Mouse (Mus musculus) liver, embryonic 12.5 days (tissue): ENCODE results near the gene Rapgef4. TPM values are rescaled to one million over a fixed set of nuclear protein-coding genes. Genes with fewer than 3 reads are reported as not detected.

Experiments used
- ATAC-seq: fragments of 200-750 bp; cut with Nextera tagmentation; 2 replicates; pipeline ENCODE4 v1.8.0; 2017; ENCODE audit warnings: moderate number of reproducible peaks, mild to moderate bottlenecking, moderate library complexity
- H3K27ac ChIP-seq: fragments of 300-500 bp; sonication (generic); 2 replicates; pipeline ENCODE4 v1.5.1; 2016; ENCODE audit warnings: mild to moderate bottlenecking
- H3K27me3 ChIP-seq: fragments of 300-500 bp; sonication (generic); replicated peaks from 2 replicates; pipeline ENCODE4 v1.6.1; 2016; ENCODE audit warnings: mild to moderate bottlenecking, moderate library complexity
- H3K36me3 ChIP-seq: fragments of 300-500 bp; sonication (generic); 2 replicates; pipeline ENCODE4 v1.6.1; 2016; ENCODE audit warnings: mild to moderate bottlenecking, moderate library complexity
- H3K4me1 ChIP-seq: fragments of 300-500 bp; sonication (generic); 2 replicates; pipeline ENCODE4 v1.6.1; 2016
- H3K4me2 ChIP-seq: fragments of 300-500 bp; sonication (generic); 2 replicates; pipeline ENCODE4 v1.6.1; 2016; ENCODE audit warnings: mild to moderate bottlenecking, moderate library complexity
- H3K4me3 ChIP-seq: fragments of 300-500 bp; sonication (generic); 2 replicates; pipeline ENCODE4 v1.5.1; 2016; ENCODE audit warnings: mild to moderate bottlenecking, moderate library complexity
- H3K9ac ChIP-seq: fragments of 300-500 bp; sonication (generic); 2 replicates; pipeline ENCODE4 v1.6.1; 2016; ENCODE audit warnings: mild to moderate bottlenecking, moderate library complexity
- H3K9me3 ChIP-seq: fragments of 300-500 bp; sonication (generic); replicated peaks from 2 replicates; pipeline ENCODE4 v1.6.1; 2016; ENCODE audit warnings: mild to moderate bottlenecking, moderate library complexity
- WGBS: fragments of 180-500 bp; shearing (Covaris S2); methylation state at CpG from one replicate; pipeline ENCODE4 v1.1.7; 2016; ENCODE audit not compliant: insufficient replicate concordance; 5-methylcytosine and 5-hydroxymethylcytosine counted together
- polyA plus RNA-seq: library from polyadenylated mRNA; unstranded; fragments of >200 nt; fragmentation: Nextera tagmentation; extraction: Ambion mirVana; gene quantifications from 2 replicates; pipeline ENCODE4 v1.2.1, GENCODE M21; 2016

Gene Rapgef4
- polyA plus RNA-seq, 1 experiment from 2014 or later = 3.6 TPM

DNA sequence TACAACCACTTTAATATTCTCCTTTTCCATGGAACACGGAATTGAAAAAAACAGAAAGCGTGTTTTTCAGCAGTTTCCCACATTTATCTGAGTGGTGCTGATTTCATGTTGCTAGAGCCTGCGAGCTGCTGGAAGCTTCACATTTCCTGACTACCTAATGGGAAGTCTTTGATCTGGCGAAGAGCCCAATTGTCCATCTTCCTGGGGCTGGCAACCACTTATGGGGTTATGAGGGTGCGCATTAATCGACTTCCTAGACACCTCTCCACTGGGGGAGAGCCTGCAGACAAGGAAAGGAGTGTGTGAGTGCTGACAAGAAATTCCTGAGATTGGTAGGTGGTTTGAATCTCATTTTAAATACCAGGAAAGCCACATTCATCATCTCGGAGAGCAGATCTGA lies 135.1 kb downstream of the Rapgef4 start:
- Histone ChIP-seq H3K36me3 (no peaks in the 10 kb centered on the region), H3K9ac (no peak overlapping the region), H3K4me2 (no peak overlapping the region), H3K4me1 (no peaks in the 10 kb centered on the region), H3K27me3 (no peaks in the 10 kb centered on the region), H3K9me3 (no peaks in the 10 kb centered on the region), H3K27ac (no peak overlapping the region), H3K4me3 (no peak overlapping the region)
- ATAC-seq = no peak
- 62% methylated on average over 7 of the region's 7 CpGs for WGBS

DNA sequence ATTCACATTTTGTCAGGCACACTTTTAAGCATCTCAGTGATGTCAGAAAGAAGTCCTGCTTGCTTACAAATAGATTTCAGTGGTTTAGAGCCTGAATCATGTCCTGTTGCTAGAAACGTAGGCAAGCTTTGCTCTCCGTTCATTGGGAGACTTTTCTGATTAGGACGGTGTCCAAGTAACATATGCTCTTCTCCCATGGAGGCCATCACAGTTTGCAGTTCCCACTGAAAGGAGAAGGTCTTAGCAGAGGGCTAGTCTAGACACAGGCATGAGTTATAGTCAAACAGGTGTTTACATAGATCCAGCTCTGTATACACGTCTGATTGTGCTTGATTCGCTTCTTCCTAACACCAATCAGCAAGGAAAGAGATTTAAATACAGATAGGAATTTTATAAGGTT lies 135.7 kb downstream of the Rapgef4 start:
- H3K4me1 ChIP-seq = no peaks in the 10 kb centered on the region
- no peak overlapping the region for H3K4me2 ChIP-seq
- H3K9me3 ChIP-seq = no peaks in the 10 kb centered on the region
- H3K27ac ChIP-seq = no peak overlapping the region
- H3K27me3 ChIP-seq = no peaks in the 10 kb centered on the region
- no peak for ATAC-seq
- 59% methylated on average over 5 of the region's 5 CpGs for WGBS
- H3K4me3 ChIP-seq = no peak overlapping the region
- no peak overlapping the region for H3K9ac ChIP-seq
- H3K36me3 ChIP-seq = no peaks in the 10 kb centered on the region

DNA sequence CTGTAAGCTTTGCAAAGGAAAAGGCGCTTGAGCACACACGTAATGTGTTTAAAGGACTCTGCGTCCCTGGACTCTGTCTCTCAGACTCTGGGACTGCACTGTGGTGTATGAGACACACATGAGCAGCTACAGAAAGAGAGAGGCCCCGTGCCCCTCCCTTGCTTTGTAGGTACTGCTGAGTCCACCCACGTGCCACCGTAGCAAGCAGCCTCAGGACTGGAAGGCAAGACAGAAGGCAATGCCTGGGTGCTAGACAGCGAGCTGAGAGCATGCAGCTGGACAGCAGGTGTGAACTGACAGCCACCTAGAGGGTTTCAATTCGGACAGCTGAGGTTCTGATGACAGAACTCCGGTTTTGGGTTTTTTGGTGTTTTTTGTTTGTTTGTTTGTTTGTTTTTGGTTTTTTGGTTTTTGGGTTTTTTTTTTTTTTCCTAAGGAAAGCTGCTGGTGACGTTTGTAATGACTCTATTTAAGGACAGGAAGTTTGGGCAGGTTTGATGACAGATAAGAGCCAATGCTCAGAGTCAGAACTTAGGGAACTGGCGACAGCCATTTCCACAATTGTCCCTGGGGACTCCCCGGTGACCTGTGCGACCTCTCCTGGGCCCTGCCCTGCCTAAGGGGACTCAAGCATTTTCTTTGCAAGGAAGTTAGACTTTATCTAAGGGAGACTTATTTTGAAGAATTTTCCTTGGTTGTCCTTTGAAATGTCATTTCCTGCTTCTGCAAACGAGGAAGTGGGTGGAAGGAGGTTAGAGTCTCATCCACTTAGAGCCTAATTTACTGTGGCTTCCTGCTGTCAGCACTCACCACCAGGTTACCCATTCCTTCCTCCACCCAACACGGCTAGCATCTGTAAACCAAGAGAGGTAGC lies 136.3 kb downstream of the Rapgef4 start:
- WGBS = 27% methylated on average over 15 of the region's 15 CpGs
- ATAC-seq = no peak

DNA sequence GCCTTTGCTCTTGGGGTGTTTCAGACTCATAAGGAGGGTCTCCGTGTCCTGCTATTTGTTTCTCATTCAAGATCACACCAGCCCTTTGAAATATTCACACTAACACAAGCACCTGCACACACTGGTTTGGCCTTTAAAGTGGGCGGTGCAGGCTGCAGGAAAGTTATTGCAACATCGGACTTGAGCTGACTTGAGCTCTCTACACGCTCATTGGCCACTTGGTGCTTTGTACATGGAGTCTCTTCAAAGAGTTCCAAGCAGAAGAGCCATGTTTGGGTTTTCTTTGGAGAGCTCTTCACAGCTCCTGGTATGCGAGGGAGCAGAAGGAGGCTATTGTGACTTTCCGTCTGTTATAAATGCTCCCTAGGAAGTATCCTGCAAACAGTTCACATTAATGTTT lies 139.2 kb downstream of the Rapgef4 start:
- H3K27me3 ChIP-seq = no peaks in the 10 kb centered on the region
- ATAC-seq = no peak

More for the DNA sequence above, 136.3 kb downstream of the Rapgef4 start:
- Histone ChIP-seq H3K27me3 (no peaks in the 10 kb centered on the region), H3K9me3 (no peaks in the 10 kb centered on the region), H3K4me3 (no peak overlapping the region), H3K36me3 (no peaks in the 10 kb centered on the region), H3K4me1 (no peaks in the 10 kb centered on the region), H3K4me2 (no peak overlapping the region), H3K9ac (no peak overlapping the region), H3K27ac (no peak overlapping the region)

DNA sequence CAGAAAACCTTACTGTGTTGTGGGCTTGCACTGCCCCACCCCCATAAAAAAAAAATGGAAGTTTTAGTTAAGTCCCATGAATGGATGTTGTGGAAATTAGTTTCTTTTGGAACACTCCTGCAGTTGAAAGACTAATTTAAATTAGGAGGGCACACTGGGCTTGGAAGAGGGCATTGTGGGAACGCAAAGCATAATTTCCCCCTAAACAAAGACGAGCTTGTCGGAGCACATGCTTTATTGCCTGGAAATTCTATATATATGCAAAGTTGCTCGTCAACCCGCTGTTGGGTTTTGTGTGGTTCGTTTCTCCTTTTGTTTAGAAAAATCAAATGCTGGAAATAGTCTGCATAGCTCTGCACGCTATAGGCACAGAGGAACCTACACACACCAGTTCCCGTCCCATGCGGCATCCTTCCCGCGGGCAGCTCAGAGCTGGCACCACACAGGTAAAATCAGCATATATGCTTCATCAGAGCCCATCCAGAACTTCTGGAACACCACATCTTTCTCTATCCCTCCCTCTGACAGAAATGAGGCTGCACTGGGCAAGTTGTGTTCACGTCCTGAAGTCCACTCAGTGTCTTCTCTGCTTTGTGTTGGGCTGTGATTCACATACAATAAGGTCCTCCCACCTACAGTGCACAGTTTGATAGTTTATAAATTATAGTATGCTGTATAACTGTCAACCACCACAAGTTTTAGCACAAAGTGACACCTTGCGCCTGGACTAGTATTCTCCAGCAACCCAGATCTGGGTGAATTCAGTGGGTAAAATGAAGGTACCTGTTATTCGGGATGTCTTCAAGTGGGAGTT lies 141.6 kb downstream of the Rapgef4 start:
- WGBS = 84% methylated on average over 14 of the region's 14 CpGs
- no peak for ATAC-seq
- H3K27ac ChIP-seq = no peak overlapping the region
- no peak overlapping the region for H3K9ac ChIP-seq
- no peaks in the 10 kb centered on the region for H3K36me3 ChIP-seq
- H3K4me2 ChIP-seq = no peak overlapping the region
- peaks cover 17% of the 10 kb centered on the region for H3K4me1 ChIP-seq
- H3K9me3 ChIP-seq = no peaks in the 10 kb centered on the region
- H3K27me3 ChIP-seq = no peaks in the 10 kb centered on the region
- no peak overlapping the region for H3K4me3 ChIP-seq

More for the DNA sequence above, 139.2 kb downstream of the Rapgef4 start:
- H3K4me3 ChIP-seq = no peak overlapping the region
- no peak overlapping the region for H3K27ac ChIP-seq
- no peak overlapping the region for H3K4me2 ChIP-seq
- no peaks in the 10 kb centered on the region for H3K9me3 ChIP-seq
- 68% methylated on average over 6 of the region's 6 CpGs for WGBS
- H3K9ac ChIP-seq = no peak overlapping the region
- peaks cover 8% of the 10 kb centered on the region; the same call in 1 of the 2 replicates for H3K4me1 ChIP-seq
- no peaks in the 10 kb centered on the region for H3K36me3 ChIP-seq

DNA sequence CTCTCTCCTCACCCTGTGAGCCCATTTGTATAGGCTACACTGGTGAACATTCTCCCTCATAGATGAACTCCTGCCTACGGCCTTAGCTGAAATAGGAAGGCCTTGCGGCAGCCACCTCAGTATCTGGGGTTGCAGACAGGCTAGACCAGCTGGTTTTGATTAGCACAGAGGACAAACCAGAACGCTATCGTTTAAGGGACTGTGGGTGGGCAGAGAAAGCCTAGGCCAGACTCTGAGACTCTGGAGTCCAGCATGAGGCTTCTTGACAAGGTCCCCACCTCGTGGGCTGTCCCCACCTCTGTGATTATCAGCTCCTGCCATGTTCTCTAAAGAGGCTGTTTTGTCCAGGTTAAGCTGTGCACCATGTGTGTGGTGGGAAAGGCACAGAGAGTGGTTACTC lies 142.8 kb downstream of the Rapgef4 start:
- Histone ChIP-seq H3K4me2 (no peak overlapping the region), H3K9ac (no peak overlapping the region), H3K27me3 (no peaks in the 10 kb centered on the region), H3K4me1 (peaks cover 17% of the 10 kb centered on the region), H3K36me3 (no peaks in the 10 kb centered on the region), H3K27ac (no peak overlapping the region), H3K4me3 (no peak overlapping the region), H3K9me3 (no peaks in the 10 kb centered on the region)
- ATAC-seq = peak; percentile 67
- WGBS = 19% methylated on average over 5 of the region's 5 CpGs

DNA sequence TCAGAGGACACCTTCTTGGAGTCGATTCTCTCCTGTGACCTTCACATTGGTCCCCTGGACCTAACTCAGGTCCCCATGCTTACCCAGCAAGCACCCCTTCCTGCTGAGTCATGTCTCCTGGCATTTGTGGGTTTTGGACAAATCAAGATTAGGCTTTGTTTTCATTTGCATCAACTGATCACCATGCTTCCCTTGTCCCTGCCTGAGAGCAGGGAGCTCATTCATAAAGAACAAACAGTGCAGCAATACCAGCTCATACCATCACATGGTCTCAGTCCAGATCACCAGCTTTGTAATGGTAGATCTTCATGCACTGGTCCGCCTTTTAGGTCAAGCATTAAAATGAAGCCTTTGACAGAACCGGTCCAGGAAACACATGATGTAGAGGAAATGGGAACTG lies 144.7 kb downstream of the Rapgef4 start:
- Histone ChIP-seq H3K4me2 (no peak overlapping the region), H3K36me3 (no peaks in the 10 kb centered on the region), H3K27me3 (no peaks in the 10 kb centered on the region), H3K27ac (no peak overlapping the region), H3K4me3 (no peak overlapping the region), H3K4me1 (peaks cover 17% of the 10 kb centered on the region), H3K9ac (no peak overlapping the region), H3K9me3 (no peaks in the 10 kb centered on the region)
- 41% methylated on average over 3 of the region's 3 CpGs for WGBS
- ATAC-seq = no peak

DNA sequence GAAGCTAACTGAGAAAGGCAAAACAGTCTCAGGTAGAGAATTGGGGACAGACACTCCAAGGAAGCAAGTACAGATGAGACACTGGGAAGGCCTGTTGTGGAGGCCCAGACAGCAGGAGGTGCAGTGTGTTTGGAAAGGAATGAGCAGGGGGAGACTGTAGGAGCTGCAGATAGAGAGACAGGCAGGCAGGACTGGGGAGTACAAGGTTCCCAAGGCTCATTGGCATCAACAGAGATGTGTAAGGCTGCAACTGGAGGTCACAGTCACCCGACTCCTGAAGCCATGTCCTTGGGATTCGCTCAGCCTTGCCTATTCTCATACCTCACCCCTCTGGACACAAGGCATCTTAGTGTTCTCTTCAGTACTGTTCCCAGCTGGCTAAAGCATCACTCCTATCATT lies 145.4 kb downstream of the Rapgef4 start:
- Histone ChIP-seq H3K9ac (no peak overlapping the region), H3K36me3 (no peaks in the 10 kb centered on the region), H3K4me2 (no peak overlapping the region), H3K4me3 (no peak overlapping the region), H3K9me3 (no peaks in the 10 kb centered on the region), H3K27me3 (no peaks in the 10 kb centered on the region), H3K4me1 (peaks cover 17% of the 10 kb centered on the region), H3K27ac (no peak overlapping the region)
- 67% methylated on average over 2 of the region's 2 CpGs for WGBS
- ATAC-seq = no peak

DNA sequence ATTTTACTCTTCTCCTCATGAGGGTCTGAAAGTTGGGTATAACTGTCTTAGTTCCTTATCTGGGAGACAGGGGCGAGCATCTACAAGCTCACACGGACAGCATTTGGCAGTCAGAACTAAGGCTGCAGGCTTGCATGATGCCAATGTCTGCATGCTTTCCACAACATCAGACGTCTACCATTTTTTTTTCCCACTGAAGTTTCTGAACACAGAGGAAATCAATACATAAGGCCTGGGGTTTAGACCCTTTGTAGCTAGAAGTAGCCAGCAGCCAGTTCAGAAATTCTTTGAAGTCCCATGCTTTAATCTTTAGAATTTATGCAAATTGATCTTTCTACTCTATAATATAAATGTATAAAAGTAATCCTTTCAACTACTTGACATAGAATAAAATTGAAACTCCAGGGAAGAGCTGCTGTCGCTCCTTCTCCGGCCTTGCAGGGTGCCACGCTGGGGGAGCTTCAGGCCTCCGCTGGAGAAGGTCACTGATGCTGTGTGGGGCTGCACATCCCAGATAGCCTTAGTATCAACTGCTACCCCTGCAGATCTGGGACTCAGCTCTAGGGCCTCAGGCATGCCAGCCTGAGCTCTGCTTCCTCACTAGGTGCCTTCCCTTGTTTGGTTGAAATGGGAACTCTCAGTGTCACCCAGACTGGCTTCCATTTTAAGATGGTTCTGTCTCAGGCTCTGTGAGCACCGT lies 148.7 kb downstream of the Rapgef4 start:
- no peaks in the 10 kb centered on the region for H3K27me3 ChIP-seq
- no peak overlapping the region for H3K9ac ChIP-seq
- no peaks in the 10 kb centered on the region for H3K36me3 ChIP-seq
- WGBS = 66% methylated on average over 8 of the region's 8 CpGs
- no peak for ATAC-seq
- H3K27ac ChIP-seq = no peak overlapping the region
- peaks cover 9% of the 10 kb centered on the region for H3K4me1 ChIP-seq
- H3K4me2 ChIP-seq = no peak overlapping the region
- no peak overlapping the region for H3K4me3 ChIP-seq
- H3K9me3 ChIP-seq = no peaks in the 10 kb centered on the region

DNA sequence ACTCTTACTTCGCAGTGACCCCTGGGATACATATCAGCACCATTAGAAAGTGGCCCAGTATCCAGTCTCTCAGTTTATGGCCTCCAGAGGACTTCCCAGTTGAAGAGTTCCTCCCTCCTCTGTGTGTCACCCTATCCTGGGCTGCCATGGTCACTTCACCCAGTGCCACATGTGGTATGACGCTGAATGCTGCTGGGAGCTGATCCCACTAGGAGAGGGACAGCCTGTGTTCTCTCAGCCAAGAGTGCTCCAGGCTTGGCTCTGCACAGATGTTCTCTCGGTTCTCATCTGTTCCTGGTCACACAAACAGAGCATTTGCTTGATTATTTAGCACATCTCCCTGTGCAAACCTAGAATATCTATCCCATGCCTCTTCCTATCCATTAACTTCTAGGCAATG lies 151.2 kb downstream of the Rapgef4 start:
- no peak overlapping the region for H3K27ac ChIP-seq
- no peaks in the 10 kb centered on the region for H3K27me3 ChIP-seq
- 73% methylated on average over 3 of the region's 3 CpGs for WGBS
- no peaks in the 10 kb centered on the region for H3K36me3 ChIP-seq
- H3K9me3 ChIP-seq = no peaks in the 10 kb centered on the region
- H3K4me1 ChIP-seq = no peaks in the 10 kb centered on the region
- H3K4me2 ChIP-seq = no peak overlapping the region
- no peak overlapping the region for H3K4me3 ChIP-seq
- ATAC-seq = no peak
- H3K9ac ChIP-seq = no peak overlapping the region

DNA sequence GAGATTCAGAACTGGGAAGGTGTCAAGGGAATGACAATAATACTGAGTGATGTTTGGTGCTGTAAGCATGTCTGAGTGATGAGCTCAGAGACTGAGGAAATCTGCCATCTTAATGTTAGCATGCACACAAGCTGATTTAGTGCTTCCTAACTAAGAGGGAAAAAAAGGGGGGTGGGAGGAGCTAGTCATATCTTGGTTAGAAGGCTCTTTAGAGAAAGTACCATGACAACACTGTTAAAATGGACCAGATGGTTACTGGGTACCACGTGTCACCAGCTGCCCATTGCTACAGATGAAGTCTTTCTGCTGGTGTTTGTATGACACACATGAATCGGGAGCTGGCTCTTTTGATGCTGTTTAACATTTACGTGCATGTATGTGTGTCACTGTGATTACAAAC lies 155.0 kb downstream of the Rapgef4 start:
- no peak overlapping the region for H3K4me2 ChIP-seq
- H3K36me3 ChIP-seq = no peaks in the 10 kb centered on the region
- H3K9ac ChIP-seq = no peak overlapping the region
- no peak overlapping the region for H3K4me3 ChIP-seq
- ATAC-seq = no peak
- no peaks in the 10 kb centered on the region for H3K27me3 ChIP-seq
- H3K9me3 ChIP-seq = no peaks in the 10 kb centered on the region
- no peaks in the 10 kb centered on the region for H3K4me1 ChIP-seq
- no peak overlapping the region for H3K27ac ChIP-seq
- 58% methylated on average over 3 of the region's 3 CpGs for WGBS
